Mouse (Mus musculus) embryonic facial prominence, embryonic 11.5 days (tissue): ENCODE measurements around the gene Cadm2. TPM values are rescaled to one million over a fixed set of nuclear protein-coding genes. Genes with fewer than 3 reads are reported as not detected.

Experiments
- ATAC-seq: fragments of 200-750 bp; cut with Nextera tagmentation; replicated peaks from 2 replicates; pipeline ENCODE4 v1.8.0; 2017; ENCODE audit warnings: low read depth; ENCODE audit not compliant: insufficient number of reproducible peaks, low FRiP score, low TSS enrichment
- DNase-seq: peaks from one replicate; pipeline ENCODE4 v3.0.0-alpha.2; 2015; ENCODE audit warnings: low spot score
- H3K27ac ChIP-seq: fragments of 300-500 bp; sonication (generic); replicated peaks from 2 replicates; pipeline ENCODE4 v1.5.1; 2014; ENCODE audit warnings: mild to moderate bottlenecking, low read depth, low read length, control low read depth
- H3K27me3 ChIP-seq: fragments of 300-500 bp; sonication (generic); 2 replicates; pipeline ENCODE4 v1.6.1; 2014; ENCODE audit warnings: mild to moderate bottlenecking, low read length, moderate library complexity, mixed read lengths; ENCODE audit not compliant: control insufficient read depth, insufficient read depth
- H3K36me3 ChIP-seq: fragments of 300-500 bp; sonication (generic); replicated peaks from 2 replicates; pipeline ENCODE4 v1.6.1; 2014; ENCODE audit warnings: low read depth, mild to moderate bottlenecking, low read length, moderate library complexity, mixed read lengths; ENCODE audit not compliant: control insufficient read depth, insufficient read depth
- H3K4me1 ChIP-seq: fragments of 300-500 bp; sonication (generic); 2 replicates; pipeline ENCODE4 v1.6.1; 2014; ENCODE audit warnings: low read length, mixed read lengths; ENCODE audit not compliant: control insufficient read depth, insufficient read depth
- H3K4me2 ChIP-seq: fragments of 300-500 bp; sonication (generic); 2 replicates; pipeline ENCODE4 v1.6.1; 2014; ENCODE audit warnings: low read depth, mild to moderate bottlenecking, control low read depth, low read length, moderate library complexity
- H3K4me3 ChIP-seq: fragments of 300-500 bp; sonication (generic); 2 replicates; pipeline ENCODE4 v1.5.1; 2014; ENCODE audit warnings: low read depth, low read length, control low read depth
- H3K9ac ChIP-seq: fragments of 300-500 bp; sonication (generic); replicated peaks from 2 replicates; pipeline ENCODE4 v1.6.1; 2014; ENCODE audit warnings: mild to moderate bottlenecking, control low read depth, low read length
- H3K9me3 ChIP-seq: fragments of 300-500 bp; sonication (generic); replicated peaks from 2 replicates; pipeline ENCODE4 v1.6.1; 2016; ENCODE audit warnings: mild to moderate bottlenecking, low read length, inconsistent platforms, mixed read lengths; ENCODE audit not compliant: control insufficient read depth
- WGBS: fragments of 180-500 bp; shearing (Covaris S2); extraction: QIAGEN DNeasy Blood & Tissue Kit; methylation state at CpG from one replicate; pipeline ENCODE4 v1.1.7; 2014; 5-methylcytosine and 5-hydroxymethylcytosine counted together
- polyA plus RNA-seq: library from polyadenylated mRNA; unstranded; fragments of >200 nt; fragmentation: Nextera tagmentation; extraction: Ambion mirVana; gene quantifications from 2 replicates; pipeline ENCODE4 v1.2.1, GENCODE M21; 2014

Cadm2 gene
- polyA plus RNA-seq, 1 experiment from 2014 or later: 0.81 TPM

DNA sequence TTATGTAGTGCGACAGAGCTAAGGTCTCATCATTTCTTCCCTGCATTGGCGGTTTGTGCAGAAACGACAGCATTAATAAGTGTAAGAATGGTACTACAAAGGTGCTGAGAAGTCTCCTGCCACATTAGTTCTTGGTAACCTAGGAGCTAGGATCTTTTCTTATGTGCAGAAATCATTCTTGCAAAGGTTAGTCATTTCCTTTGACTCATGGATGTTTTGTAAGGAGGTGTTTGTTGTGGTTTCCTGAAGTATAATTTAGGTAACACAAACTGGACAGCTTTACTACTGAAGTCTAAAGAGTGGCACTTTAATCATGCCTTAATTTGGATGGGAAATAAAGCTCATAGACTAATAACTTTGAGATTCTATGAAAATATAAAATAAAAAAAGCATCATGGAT is 153.7 kb downstream of the Cadm2 start:
- H3K27me3 ChIP-seq: no peaks in the 10 kb centered on the region
- no peak overlapping the region for H3K4me2 ChIP-seq
- no peaks in the 10 kb centered on the region for H3K36me3 ChIP-seq
- H3K4me1 ChIP-seq: no peaks in the 10 kb centered on the region
- H3K4me3 ChIP-seq: no peak overlapping the region
- ATAC-seq: no peak
- H3K9ac ChIP-seq: no peak overlapping the region
- WGBS: 84% methylated on average over 3 of the region's 3 CpGs
- no peaks in the 10 kb centered on the region for H3K9me3 ChIP-seq
- DNase-seq: no peak
- H3K27ac ChIP-seq: no peak overlapping the region

DNA sequence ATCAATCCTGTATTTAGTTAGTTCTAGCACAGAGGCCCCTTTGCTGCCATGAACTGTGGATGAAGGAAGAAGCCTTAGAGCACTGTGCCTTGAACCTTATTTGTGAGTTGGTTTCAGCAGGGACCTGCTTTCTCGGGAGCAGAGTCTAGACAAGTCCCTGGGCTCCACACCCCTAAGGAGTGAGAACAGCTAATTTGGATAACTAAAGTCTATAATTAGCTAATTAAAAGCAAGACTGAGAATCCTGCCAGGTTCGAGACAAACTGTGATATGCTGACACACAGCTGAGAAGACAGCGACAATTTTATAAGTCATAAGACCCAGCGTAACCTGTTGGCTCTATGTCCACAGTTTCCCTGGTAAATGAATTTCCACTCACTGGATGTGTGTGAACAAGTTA is 184.4 kb downstream of the Cadm2 start:
- Histone ChIP-seq H3K4me1 (no peaks in the 10 kb centered on the region), H3K9me3 (no peaks in the 10 kb centered on the region), H3K4me3 (no peak overlapping the region), H3K36me3 (no peaks in the 10 kb centered on the region), H3K27me3 (no peaks in the 10 kb centered on the region), H3K9ac (no peak overlapping the region), H3K4me2 (no peak overlapping the region), H3K27ac (no peak overlapping the region)
- DNase-seq (no peak), ATAC-seq (no peak)
- 72% methylated on average over 4 of the region's 4 CpGs for WGBS

DNA sequence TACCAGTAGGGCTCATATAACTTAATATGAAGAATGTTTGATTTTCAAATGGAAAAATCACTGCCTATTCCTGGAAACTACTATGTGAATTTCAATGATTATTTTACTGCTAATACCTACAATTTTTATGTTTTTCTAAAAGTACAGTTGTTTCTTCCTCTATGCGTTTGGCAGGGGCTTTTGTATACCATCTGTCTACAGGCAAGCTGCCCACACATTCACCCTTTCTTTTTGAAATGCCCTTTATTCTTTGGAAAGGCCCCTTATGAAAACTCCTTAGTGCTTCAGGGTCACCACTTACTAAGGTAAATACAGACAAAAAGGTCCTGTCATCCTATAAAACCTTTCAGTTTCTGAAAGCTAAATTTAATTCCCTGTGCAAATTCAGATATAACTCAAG is 195.3 kb downstream of the Cadm2 start:
- no peaks in the 10 kb centered on the region for H3K4me1 ChIP-seq
- H3K27ac ChIP-seq: no peak overlapping the region
- no peak overlapping the region for H3K4me2 ChIP-seq
- H3K4me3 ChIP-seq: no peak overlapping the region
- H3K27me3 ChIP-seq: no peaks in the 10 kb centered on the region
- 71% methylated on average over 1 of the region's 1 CpGs for WGBS
- no peaks in the 10 kb centered on the region for H3K36me3 ChIP-seq
- no peak for ATAC-seq
- no peak overlapping the region for H3K9ac ChIP-seq
- H3K9me3 ChIP-seq: no peaks in the 10 kb centered on the region
- no peak for DNase-seq

DNA sequence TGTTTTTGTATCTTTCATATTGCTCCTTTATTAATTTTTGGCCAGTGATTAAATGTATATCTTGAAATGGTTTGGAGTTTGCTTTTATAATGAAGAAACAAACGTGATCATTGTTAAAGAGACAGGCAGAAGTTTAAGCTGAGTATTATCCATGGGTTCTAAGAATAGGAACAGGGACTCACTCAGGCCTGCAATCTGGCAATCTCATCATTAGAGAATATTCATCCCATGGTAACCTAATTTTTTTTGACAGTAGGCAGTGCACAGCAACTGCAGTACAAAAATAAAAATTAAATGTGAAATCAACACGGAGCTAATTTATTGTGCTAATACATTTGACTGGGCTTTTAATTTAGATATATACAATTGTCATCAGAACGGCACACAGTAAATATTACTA is 209.8 kb downstream of the Cadm2 start:
- Histone ChIP-seq H3K4me2 (no peak overlapping the region), H3K27me3 (no peaks in the 10 kb centered on the region)
- 72% methylated on average over 3 of the region's 3 CpGs for WGBS

DNA sequence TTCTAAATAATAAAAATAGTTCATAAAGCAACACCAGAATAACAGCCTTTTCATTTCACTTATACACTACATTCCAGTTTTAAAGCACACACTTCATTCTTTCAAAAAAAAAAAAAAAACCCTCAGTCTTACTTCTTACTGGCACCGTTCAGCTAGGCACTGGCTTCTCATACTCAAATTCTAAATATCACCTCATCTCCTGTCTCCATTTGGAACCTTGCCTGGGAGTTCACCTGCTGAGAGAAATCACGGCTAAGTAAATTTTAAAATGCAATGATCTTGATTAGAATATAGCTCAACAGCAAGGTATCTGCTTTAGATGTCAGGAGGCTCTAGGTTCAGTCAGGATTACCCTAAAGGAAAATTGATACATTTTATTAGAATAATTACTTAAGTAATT is 210.2 kb downstream of the Cadm2 start:
- Histone ChIP-seq H3K4me2 (no peak overlapping the region), H3K27ac (no peak overlapping the region), H3K36me3 (no peaks in the 10 kb centered on the region), H3K9me3 (no peaks in the 10 kb centered on the region), H3K4me1 (no peaks in the 10 kb centered on the region), H3K27me3 (no peaks in the 10 kb centered on the region), H3K4me3 (no peak overlapping the region), H3K9ac (no peak overlapping the region)
- DNase-seq (no peak), ATAC-seq (no peak)
- WGBS: 75% methylated on average over 2 of the region's 2 CpGs

More for the DNA sequence above, 209.8 kb downstream of the Cadm2 start:
- Histone ChIP-seq H3K9me3 (no peaks in the 10 kb centered on the region), H3K36me3 (no peaks in the 10 kb centered on the region), H3K9ac (no peak overlapping the region), H3K4me3 (no peak overlapping the region), H3K4me1 (no peaks in the 10 kb centered on the region), H3K27ac (no peak overlapping the region)
- ATAC-seq (no peak), DNase-seq (no peak)

DNA sequence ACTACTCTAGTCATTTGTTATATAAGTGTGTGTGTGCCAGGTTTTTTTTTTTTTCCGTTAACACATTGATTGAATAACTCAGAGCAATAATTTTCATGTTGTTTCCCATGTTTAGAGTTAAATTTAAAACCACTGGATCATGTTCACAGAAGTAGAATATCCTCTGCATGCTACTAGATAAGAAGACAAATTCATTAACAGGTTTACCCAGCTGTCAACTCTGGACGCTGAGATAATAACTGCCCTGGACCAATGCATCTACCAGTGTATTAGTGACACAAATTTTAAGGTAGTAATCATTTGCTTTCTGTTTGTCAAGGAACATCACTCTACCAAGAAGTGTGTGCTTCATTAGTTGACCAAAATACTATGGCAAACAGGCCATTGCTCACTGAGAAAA is 253.0 kb downstream of the Cadm2 start:
- H3K4me2 ChIP-seq: no peak overlapping the region
- no peaks in the 10 kb centered on the region for H3K9me3 ChIP-seq
- no peak overlapping the region for H3K9ac ChIP-seq
- no peaks in the 10 kb centered on the region for H3K27me3 ChIP-seq
- H3K4me1 ChIP-seq: no peaks in the 10 kb centered on the region
- no peak overlapping the region for H3K4me3 ChIP-seq
- no peak overlapping the region for H3K27ac ChIP-seq
- 85% methylated on average over 2 of the region's 2 CpGs for WGBS
- no peak for ATAC-seq
- DNase-seq: no peak
- no peaks in the 10 kb centered on the region for H3K36me3 ChIP-seq

DNA sequence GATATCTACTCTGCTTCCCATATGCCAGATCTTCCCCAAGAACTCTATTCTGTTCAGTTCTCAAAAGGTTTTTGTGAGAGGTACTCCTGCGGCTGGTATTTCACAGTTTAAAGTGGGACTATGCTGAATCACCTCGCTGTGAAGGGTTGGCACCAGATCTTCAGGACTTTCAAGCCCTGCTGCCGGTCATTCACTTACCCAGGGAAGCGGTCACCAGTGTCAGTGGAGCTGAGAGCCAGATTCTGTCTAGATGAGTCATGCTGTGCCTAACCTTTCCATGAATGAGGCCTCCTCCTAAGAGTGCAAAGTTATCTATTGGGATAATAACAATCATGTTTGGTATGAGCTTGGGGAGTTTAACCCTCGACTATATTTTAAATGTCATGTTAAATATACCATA is 272.7 kb downstream of the Cadm2 start:
- Histone ChIP-seq H3K4me3 (no peak overlapping the region), H3K27me3 (no peaks in the 10 kb centered on the region), H3K4me2 (no peak overlapping the region), H3K4me1 (no peaks in the 10 kb centered on the region), H3K9ac (no peak overlapping the region), H3K27ac (no peak overlapping the region), H3K9me3 (no peaks in the 10 kb centered on the region), H3K36me3 (no peaks in the 10 kb centered on the region)
- ATAC-seq (no peak), DNase-seq (no peak)
- WGBS: 77% methylated on average over 5 of the region's 5 CpGs

DNA sequence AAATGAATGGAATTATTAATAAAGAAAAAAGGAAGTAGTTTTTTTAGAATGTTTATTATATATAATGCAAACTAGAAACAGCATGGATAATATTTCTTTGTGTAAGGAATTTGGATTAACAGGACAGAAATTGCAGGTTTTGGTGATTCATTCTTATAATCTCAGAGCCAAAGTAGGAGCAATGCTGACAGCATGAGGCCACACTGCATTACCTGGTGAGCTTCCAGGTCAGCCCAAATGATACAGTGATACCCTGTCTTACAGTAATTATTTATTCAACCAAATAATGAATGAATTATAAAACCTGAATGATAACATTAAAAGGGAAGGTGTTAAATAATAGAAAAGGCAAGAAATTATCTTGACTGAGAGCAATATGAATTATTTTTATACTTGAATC is 273.1 kb downstream of the Cadm2 start:
- H3K9me3 ChIP-seq: no peaks in the 10 kb centered on the region
- DNase-seq (no peak), ATAC-seq (no peak)
- H3K9ac ChIP-seq: no peak overlapping the region
- H3K36me3 ChIP-seq: no peaks in the 10 kb centered on the region
- no peak overlapping the region for H3K27ac ChIP-seq
- no peaks in the 10 kb centered on the region for H3K4me1 ChIP-seq
- H3K4me3 ChIP-seq: no peak overlapping the region
- H3K27me3 ChIP-seq: no peaks in the 10 kb centered on the region
- H3K4me2 ChIP-seq: no peak overlapping the region
